Mouse (Mus musculus) thymus, postnatal 0 days (tissue): ENCODE results near the gene Trpm8. TPM values are rescaled to one million over a fixed set of nuclear protein-coding genes. Genes with fewer than 3 reads are reported as not detected.
A peak's percentile ranks its signal among the peaks of the same experiment; 100 is the strongest.

ENCODE experiments used
- DNase-seq: peaks from one replicate; pipeline ENCODE4 v3.0.0-alpha.2; 2015; ENCODE audit warnings: low spot score
- polyA plus RNA-seq: library from polyadenylated mRNA; unstranded; fragments of >200 nt; fragmentation: Nextera tagmentation; extraction: Ambion mirVana; gene quantifications from 2 replicates; pipeline ENCODE4 v1.2.1, GENCODE M21; 2015

Gene Trpm8
- polyA plus RNA-seq, 1 experiment from 2014 or later, result not detected

DNA sequence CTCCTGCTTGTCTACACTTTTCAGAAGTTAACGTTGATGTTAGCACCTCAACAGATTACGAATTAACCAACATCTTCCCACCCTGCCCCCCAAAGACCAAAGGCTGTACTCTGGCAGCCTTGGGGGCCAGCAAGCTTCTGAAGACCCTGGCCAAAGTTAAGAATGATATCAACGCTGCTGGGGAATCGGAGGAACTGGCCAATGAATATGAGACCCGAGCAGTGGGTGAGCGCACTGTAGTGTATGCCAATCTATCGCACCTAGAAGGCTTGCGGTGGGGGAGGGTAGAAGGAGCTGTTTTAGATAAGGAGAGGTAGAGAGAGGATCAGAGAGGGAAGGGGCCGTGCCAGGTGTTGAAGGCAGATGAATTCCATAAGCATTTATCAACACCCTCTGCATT, 73.3 kb downstream of the Trpm8 start:
- DNase-seq, result no peak

DNA sequence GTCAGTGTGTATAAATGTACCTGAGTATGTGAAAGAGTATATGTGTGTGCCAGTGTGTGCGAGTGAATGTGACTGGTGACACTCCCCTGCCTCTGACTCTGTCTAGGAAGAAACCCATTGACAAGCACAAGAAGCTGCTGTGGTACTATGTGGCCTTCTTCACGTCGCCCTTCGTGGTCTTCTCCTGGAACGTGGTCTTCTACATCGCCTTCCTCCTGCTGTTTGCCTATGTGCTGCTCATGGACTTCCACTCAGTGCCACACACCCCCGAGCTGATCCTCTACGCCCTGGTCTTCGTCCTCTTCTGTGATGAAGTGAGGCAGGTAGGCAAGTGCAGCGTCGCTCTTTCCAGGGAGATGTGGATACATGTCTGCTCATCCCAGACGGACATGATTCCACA, 77.6 kb downstream of the Trpm8 start:
- DNase-seq, result no peak

DNA sequence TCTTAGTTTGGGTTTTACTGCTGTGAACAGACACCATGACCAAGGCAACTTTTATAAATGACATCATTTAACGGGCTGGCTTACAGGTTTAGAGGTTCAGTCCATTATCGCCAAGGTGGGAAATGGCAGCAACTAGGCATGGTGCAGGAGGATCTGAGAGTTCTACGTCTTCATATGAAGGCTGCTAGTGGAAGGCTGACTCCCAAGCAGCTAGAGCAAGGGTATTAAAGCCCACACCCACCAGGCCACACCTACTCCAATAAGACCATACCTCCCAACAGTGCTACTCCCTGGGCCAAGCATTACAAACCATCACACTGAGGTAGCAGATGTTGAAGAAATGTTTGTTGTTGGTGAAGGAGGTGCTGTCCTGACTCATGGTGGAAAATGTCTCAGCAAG, 78.2 kb downstream of the Trpm8 start:
- DNase-seq, result no peak

DNA sequence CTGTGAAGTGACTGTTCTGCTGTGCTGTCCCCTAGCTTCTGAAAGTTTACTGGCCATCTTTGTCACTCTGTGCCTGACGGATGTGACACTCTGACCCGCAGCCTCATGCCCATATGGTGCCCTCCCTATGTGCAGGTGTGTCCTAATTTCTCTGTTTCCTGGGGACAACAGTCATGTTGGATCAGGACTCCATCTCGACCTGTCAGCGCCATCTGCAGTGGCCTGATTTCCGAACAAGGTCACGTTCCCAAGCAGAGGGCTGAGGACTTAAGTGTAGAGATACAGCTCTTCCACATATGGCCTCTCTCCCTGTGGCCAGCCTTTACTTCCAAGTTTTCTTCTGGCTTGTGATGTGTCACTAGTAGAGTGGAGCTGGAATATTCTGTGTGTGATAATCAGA, 79.2 kb downstream of the Trpm8 start:
- no peak for DNase-seq

DNA sequence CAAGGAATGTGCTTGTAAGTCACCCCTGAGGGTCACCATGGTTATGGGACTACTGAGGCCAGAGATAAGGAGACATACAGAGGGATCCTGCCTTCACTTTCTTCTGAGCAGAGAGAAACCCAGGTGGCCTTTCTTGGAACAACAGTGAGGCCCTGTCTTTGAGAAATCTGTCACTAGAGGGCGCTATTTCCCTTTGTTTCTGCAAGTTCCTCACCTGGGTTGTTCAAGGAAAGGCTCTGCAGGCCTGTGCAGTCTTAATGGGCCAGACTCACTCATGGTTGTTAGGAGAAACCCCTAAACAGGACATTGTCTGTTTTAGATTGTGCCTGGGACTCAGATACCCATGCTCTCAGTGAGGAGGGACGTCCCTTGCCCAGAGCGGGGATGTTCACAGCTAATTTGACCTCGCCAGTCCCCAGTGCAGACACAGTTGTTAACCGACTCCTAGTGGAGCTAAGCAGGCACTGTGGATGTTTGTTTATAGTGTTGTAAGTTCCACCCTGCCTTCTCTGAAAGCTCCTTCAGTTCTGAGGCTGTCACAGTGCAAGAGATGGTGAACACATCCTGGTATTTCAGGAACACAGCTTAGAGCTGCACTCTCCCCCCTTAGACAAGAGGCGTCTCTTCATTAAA, 80.1 kb downstream of the Trpm8 start:
- peak; percentile 75 for DNase-seq

DNA sequence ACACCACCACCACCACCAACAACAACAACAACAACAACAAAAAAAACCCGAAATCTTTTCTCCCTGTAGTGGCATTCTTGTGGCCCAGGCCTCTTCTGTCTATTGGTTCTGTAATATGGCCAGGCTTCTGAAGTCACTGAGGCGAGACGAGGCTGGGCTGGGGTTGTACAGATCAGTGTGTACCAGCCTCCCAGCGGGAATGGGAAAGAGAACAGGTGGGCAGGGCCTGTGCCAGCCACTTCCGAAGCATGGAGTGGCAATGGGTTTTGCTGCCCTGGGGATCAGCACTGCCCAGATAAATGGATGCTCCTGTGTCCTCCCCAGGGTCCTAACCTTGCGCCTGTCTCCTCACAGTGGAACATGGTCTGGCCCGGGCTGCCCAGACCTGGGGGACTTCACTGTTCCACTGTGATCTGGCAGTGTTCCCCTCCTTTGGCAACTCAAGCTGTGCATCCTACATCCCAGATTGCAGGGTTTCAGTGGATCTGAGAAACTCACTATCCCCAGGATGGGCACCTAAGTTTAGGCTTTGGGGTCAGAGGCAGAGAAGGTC, 80.7 kb downstream of the Trpm8 start:
- DNase-seq, result no peak

DNA sequence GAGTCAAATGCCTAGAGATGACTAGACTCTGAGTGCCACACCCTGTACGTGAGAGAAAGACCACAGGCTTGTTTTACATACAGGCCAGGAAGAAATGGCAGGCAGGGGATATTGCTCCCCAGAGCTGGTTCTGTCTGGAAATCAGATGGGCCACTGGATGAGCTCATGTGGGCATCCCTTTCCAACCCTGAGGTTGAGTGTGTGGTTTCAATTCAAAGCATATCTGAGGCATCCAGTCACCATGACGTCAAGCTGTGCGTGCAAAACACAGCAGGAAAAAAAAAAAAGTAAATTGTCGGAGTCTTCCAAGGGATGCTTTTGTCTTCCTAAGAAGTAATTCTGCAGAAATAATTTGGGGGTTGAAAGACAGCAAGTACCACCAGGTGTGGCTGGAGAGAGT, 83.6 kb downstream of the Trpm8 start:
- no peak for DNase-seq

DNA sequence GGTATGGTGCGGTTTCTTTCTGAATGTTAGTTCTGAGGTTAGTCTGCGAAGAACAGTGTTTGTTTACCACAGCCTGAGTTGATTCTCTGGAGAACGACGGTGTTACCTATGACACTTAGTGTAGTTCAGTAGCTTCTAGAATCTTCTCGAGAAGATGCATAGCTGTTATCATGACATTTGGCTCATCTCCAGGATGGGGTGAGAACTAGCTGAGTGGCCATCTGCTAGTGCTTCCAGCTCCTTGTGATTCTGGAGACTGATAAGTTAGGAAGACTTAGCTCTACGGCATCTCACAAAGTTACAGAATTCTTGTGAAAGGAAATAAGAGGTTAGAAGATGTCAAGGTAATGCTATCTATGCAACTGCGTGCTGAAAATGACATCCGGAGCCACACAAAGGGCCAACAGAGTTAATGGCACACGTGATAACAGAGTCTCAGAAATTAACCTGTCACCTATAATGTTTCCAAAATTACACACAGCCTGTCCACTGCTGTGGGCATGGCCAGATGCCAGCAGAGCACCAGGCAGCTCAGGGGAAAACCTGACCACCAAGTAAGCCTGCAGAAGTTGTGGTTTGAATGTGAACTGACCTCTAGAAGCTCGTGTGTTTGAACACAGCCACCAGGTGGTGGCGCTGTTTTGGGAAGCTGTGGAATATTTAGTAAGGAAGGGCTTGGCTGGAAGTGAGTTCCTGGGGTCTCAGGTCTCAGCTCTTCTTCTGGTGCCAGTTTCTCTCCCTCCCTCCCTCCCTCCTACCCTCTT, 89.6 kb downstream of the Trpm8 start:
- no peak for DNase-seq

DNA sequence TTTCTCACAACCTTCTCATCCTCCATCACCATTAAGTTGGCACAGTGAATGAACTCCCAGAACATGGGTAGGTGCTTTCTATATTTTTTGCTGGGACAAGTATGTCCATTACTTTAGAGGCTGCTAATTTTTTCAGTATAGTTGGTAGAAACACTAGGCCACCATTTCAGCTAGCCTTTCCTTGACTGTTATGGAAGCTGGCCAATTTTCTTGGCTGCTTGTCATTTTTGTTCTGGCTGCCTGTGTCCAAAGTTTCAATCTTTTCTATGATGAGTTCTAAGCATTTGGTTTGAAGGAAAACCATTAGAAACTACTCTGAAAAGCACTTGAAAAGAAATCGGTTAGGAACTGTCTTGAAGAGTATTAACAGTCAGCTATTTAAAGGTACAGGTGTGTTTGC, 101.0 kb downstream of the Trpm8 start:
- no peak for DNase-seq

DNA sequence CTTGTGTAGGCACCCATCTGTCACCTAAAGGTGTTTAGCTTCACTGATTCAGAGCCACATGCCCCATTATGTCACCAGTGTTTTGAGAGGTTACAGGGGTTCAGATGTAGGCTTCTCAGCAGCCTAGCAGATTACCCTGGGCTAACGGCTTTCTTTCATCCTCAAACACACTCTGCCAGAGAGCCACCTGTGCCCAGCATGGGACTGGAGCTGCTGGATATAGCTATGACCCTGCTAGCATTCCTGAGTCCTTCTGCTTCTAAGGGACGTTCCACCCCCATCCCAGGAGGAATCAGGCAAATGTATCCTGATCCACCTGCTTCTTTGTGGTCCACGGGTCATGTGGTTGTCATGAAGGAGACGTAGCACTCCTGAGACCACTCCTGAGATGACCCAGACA, 114.2 kb downstream of the Trpm8 start:
- no peak for DNase-seq

DNA sequence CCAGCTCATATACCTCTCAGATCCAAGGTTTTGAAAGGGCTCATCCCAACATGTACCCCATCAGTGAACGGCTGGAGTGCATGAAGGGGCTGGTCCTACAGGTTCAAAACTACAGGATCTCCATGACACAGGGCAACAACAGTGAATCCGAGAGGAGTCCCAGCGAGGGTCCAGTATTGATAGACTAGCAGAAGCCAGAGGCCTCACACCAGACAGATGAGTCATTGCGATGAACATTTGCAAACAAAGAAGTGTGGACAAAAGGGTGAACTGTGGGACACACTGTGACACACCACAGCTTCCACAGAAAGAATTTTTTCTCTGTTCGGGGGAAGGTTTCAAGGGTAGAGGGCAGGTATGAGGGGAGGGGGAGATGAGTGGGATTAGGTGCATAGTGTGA, 115.9 kb downstream of the Trpm8 start:
- no peak for DNase-seq

DNA sequence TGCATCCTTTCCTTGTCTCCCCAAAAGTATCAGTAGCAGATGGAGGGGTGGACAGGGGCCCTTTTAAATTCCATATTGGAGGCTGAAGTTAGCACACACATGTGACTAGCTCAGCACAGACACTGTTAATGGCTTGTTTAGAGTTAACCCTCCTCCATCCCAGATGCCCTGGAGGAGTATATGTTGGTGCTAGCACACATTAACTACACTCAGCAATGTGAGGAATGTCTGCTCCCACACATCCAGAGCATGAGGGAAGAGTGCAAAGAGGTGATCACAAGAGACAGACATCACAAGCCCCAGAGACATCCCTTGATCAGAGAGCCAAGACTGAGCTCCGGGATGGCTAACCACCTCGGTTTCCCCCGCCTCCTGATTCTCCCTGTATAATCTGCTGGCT, 125.9 kb downstream of the Trpm8 start:
- DNase-seq, result no peak

DNA sequence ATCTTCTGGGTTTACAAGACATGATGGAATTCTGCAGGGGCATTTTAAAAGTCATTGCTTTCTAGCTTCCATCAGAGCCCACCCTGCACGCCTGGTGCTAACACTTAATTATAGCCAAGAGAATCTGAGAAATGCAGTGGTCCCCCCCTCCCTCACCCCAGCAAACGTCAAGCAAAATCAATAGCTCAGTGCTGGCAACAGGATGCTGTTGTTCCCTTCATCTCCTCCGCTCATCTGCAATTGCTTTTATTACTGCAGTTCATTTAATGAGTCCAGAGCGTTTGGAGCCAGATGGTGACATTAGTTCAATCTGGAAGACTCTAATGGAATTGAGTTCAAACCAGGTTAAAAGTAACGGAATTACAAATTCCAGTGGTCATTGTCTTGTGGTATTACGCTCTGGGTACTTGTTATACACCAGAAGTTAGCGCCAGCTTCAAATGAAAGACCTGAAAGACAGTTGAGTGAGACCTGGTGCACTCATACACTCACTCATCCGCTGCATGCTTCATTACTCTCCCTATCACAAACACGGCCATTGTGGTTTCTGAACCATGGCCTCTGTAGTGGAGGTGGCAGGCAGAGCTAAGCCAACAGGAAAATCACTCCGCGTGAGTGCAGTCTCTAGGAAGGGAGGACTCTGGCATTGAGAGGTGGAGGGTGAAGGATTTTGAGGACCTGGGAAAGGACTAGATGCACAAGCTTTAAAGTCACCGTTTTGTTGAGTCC, 128.8 kb downstream of the Trpm8 start:
- no peak for DNase-seq

DNA sequence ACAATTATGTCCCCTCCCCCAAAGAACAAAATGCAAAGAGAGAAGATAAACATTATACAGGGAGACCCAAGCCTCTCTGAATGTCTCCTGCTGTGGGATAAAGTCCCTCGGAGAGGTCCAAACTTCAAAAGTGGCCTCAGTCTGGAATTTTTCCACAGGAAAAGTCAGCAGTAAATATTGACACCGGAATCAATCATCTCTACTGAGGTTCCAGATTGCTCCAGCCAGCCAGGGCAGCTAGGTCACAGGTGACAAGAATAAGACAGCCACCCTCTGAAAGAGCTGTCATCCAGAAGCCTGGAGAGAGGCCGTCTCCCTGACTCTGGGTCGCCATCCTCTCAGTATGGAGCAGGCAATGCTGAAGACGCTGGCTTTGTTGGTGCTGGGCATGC, 129.3 kb downstream of the Trpm8 start, which contains the start of gene Spp2:
Gene Spp2, plus strand, starts transcription at position 155 of the 392 bp plus-strand sequence.
- no peak for DNase-seq

DNA sequence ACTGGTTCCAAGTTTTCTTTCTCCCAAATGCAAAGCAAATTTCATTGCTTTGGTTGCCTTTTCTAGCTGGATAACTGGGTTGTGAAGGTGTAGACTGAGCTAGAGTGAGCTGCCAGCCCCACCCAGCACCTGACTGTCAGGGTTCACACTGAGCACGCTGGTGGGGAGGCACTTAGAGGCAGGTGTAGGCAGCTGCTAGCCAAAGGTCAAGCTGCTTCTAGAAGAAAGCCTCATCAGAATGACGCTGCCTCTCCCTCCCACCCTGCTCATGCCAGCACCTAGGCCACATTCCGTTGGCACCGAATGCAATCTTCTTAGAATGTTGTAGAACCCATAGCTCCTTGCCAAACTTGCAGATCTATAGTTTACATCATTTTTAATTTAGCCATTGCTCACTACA, 130.9 kb downstream of the Trpm8 start:
- DNase-seq, result no peak

DNA sequence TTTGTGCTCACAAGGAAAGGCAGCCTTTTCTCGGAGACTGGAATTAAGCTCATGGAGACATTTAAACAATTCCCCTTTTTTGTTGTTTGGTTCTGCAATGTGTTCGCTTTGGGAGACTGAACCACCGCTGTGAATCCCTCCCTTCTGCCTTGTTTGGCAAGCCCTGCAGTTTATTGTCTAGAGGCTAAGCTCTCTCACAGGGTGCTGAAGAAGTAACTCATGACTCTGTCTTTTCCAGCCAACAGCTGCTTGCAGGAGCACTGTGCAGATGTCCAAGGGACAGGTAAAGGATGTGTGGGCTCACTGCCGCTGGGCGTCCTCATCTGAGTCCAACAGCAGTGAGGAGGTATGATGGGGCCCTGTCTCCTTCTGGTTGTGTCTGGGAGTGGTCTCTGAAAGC, 134.6 kb downstream of the Trpm8 start:
- DNase-seq, result no peak

DNA sequence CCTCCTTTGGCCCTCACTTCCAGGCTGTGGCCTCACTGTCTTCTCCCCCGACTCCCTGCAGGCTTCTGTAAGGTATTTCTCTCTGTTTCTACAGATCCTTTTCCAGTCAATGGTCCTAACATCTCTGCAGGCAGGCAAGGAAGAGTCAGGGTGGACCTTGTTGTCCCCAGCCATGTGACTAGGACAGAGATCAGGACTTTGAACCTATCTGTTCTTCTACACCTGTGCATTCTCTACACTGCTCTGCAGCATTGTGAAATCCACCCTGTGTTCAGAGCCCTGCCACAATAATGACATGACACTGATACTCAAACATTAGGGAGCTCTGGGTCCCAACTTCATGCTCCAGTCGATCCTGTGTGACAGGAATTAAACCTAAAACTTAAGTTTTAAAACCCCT, 141.5 kb downstream of the Trpm8 start:
- DNase-seq, result no peak

DNA sequence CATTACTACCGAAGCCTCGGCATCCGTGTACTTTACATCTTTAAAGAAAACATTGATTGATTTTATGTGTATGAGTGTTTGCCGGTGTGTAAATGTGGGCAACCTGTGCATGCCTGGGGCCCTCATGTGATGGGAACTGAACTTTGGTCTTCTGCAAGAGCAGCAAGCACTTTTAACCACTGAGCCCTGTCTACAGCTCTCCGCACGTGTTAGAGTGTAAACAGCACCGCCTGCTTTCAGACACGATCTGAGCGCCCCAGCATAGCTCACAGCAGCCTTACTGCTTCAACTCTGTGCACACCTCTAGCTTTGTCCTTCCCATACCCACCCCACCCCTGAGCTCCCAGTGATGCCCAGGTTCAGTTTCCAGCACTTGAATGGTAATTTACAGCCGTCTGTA, 144.6 kb downstream of the Trpm8 start:
- no peak for DNase-seq

DNA sequence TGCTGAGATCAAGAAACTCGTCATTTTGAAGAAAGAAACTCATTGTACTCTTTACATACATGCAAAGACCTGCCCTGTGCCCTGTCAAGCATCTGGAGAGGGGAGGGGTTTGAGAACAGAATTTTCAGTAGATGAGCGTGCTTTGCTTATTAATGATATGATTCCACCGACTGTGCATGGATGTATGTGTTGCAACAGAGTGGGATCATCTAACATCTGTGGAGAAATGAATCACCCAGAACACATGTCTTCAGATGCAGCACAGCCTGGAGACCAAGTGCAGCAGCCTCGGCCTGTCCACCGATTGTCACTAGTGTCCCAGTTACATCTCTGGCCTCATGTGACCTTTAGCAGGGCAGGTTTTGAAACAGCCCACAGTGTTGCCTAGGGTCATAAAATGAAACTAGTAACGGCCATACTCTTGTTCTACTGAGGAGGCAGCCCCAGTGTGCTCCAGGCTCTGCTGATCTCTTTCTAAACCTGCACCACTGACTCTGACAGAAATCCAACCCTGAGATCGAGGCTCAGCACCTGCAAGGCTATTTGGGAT, 145.5 kb downstream of the Trpm8 start:
- no peak for DNase-seq

DNA sequence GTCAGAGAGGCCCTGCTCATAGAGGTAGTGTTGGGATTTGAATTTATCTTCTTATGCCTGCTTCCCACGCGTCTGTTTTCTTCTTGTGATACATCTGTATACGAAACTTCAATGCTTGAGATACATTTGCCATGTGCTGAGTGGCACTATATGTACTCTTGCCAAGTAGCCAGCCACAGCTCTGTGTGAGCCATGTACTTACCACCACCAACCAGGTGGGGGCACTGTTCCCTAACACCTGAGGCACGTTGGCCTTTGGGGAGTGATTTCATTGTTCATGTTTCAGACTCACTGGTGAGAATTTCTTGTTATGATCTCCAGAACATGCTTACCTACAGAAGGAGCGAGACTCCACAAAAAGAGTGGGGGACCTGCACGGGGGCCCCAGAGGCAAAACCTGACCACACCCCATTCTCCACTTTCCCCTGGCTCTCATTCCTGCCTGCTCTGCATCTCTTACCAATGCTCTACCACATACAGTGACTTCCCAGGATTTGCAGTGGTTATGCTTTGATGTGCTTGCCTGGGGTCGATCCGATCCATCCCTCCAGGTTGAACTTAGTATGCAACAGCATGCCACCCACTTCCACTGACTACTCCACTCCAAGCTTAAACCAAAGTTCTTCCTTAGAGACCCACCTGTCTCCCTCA, 147.3 kb downstream of the Trpm8 start:
- DNase-seq, result peak; percentile 77

DNA sequence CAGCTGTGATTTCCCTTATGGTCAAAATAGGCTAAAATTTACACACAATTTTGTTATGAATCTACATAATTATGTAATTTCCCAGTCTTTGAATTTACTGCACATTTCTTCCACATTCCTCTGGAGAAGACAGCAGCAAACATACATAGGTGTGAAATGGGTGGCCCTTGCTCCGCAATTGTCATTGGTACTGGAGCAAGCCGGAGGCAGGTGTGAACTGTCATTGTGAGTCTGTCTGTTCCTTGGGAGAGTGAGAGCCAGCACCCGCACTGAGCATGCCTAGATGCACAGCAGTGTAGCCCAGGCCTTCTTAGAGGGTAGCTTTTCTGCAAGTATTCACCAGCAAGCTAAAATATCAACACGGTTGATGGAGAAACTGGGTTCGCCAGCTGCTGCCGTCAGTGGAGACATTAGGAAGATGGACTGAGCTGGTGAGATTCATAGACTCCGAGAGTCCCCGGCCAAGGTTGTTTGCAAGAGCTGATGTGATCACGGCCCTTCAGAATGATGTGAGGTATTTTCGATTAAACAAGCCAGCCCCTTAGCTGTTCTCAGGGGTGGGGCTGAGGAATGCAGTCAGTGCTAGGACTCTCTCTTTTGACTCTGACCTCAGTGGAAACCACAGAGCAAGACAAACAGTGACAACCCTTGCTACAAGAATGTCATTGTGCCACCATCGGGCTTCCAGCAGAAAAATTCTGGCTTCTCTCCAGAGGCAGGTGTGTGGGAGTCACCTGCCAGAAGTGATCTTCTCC, 150.7 kb downstream of the Trpm8 start:
- DNase-seq, result no peak
